ENCODE assay signal across 11 mouse cellular contexts in the genomic region with DNA sequence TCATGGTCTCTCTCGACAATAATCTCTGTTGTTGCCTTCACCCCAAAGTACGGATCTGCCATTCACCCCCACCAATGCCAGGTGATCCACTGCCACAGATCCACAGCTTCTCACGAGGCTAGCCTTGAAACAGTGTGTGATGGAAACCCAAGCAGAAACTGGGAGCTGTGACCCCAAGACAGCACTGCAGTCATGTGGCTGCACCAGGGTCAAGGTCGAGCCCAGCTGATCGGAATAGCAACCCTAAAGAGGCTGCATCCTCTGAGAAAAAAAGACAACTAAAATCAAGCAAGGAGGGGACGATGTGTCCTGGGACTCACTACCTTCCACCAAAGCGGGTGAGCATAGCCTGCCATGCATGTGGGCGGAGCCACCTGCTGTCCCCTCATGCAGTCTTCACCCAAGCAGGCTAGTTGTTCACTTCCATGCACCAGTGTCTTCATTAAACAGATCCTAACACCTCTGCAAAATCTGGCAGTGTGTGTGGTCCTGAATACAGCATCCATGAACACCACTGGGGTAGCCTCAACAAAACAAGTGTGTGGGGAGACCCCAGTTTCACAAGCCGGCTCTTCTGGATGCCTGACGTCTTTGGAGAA. TPM values are rescaled to one million over a fixed set of nuclear protein-coding genes. Genes with fewer than 3 reads are reported as not detected.
DNase-seq lines count a peak whose midpoint lies in the region; ATAC-seq and TF ChIP-seq lines count a peak whose summit lies in the region.
"Had no signal": no experiment of that assay in that cellular context is flagged by ENCODE, and none has a peak within 500 bp of the region (broad histone marks: within the 10 kb centered on the region; RNA-seq: fewer than 3 reads in every experiment).

No protein-coding gene starts in this region.

- no peaks in the 10 kb centered on the region for H3K36me3 ChIP-seq in heart, embryonic 12.5 days
- no peaks in the 10 kb centered on the region for H3K36me3 ChIP-seq in embryonic facial prominence, embryonic 10.5 days (replicated peaks)
- H3K36me3 ChIP-seq in limb, embryonic 10.5 days = no peaks in the 10 kb centered on the region

- no peak overlapping the region for H3K9ac ChIP-seq in heart, embryonic 12.5 days

- no peaks in the 10 kb centered on the region for H3K27me3 ChIP-seq in heart, embryonic 12.5 days (replicated peaks)
- no peaks in the 10 kb centered on the region for H3K27me3 ChIP-seq in embryonic facial prominence, embryonic 10.5 days (replicated peaks; ENCODE audit: low read depth, poor library complexity, severe bottlenecking)
- no peaks in the 10 kb centered on the region for H3K27me3 ChIP-seq in limb, embryonic 10.5 days (ENCODE audit: low read depth, poor library complexity, severe bottlenecking)

- DNase-seq in heart, adult 11 months = no peak
- no peak for DNase-seq in layer of hippocampus, adult 2 months (ENCODE audit: low spot score in 2 of 2)
- DNase-seq in layer of hippocampus, postnatal 10 days (ENCODE audit: low spot score in 2 of 2) = no peak
- DNase-seq in embryonic facial prominence, embryonic 10.5 days (ENCODE audit: low spot score) = no peak
- no peak for DNase-seq in limb, embryonic 10.5 days (ENCODE audit: low spot score)
- no peak for DNase-seq in gastrocnemius, postnatal 14 days
- DNase-seq in lung, postnatal 10 days = no peak
- DNase-seq: gastrocnemius, postnatal 10 days; lung, adult 2 months had no signal

- no peak overlapping the region for H3K4me3 ChIP-seq in heart, embryonic 12.5 days
- no peak overlapping the region for H3K4me3 ChIP-seq in layer of hippocampus, adult 2 months
- no peak overlapping the region for H3K4me3 ChIP-seq in embryonic facial prominence, embryonic 10.5 days
- no peak overlapping the region for H3K4me3 ChIP-seq in limb, embryonic 10.5 days

- no peak for TF ChIP-seq CTCF in layer of hippocampus, adult 2 months (conservative IDR thresholded peaks at IDR 0.05)

- intact Hi-C loops in gastrocnemius, postnatal 14 days (cut with DNase I; ENCODE audit: low total_unique reads) = no loop called here

- 80% methylated on average over 10 of the region's 10 CpGs for WGBS in heart, embryonic 12.5 days
- whole genome bisulfite sequencing in embryonic facial prominence, embryonic 10.5 days = 75% methylated on average over 10 of the region's 10 CpGs
- WGBS in limb, embryonic 10.5 days = 84% methylated on average over 10 of the region's 10 CpGs

- no peaks in the 10 kb centered on the region for H3K9me3 ChIP-seq in heart, embryonic 12.5 days (replicated peaks)
- no peaks in the 10 kb centered on the region for H3K9me3 ChIP-seq in embryonic facial prominence, embryonic 10.5 days
- no peaks in the 10 kb centered on the region for H3K9me3 ChIP-seq in limb, embryonic 10.5 days (replicated peaks)

- peak overlapping the region; percentile 30; the same call in 1 of the 2 replicates for H3K27ac ChIP-seq in heart, embryonic 12.5 days (ENCODE audit: poor library complexity, severe bottlenecking)
- peak overlapping the region; percentile 63; the same call in 1 of the 2 replicates for H3K27ac ChIP-seq in layer of hippocampus, adult 2 months
- peak overlapping the region; percentile 51 for H3K27ac ChIP-seq in embryonic facial prominence, embryonic 10.5 days (replicated peaks)
- H3K27ac ChIP-seq in limb, embryonic 10.5 days = peak overlapping the region; percentile 80

- ATAC-seq in heart, embryonic 12.5 days (ENCODE audit: insufficient number of reproducible peaks, low FRiP score) = no peak
- ATAC-seq: CD4-positive, CD25-positive, alpha-beta regulatory T cell, adult 4 months had no signal

- peaks cover 68% of the 10 kb centered on the region for H3K4me1 ChIP-seq in heart, embryonic 12.5 days (replicated peaks)
- peaks cover 62% of the 10 kb centered on the region for H3K4me1 ChIP-seq in embryonic facial prominence, embryonic 10.5 days
- H3K4me1 ChIP-seq in limb, embryonic 10.5 days = peaks cover 76% of the 10 kb centered on the region

- no peak overlapping the region for H3K4me2 ChIP-seq in heart, embryonic 12.5 days

RNA-seq across cellular contexts. Expression of a gene that starts 12.1 kb away (rescaled TPM):
- polyA plus RNA-seq in heart, embryonic 12.5 days (2016; fragmentation: Nextera tagmentation; extraction: Ambion mirVana) = 16.7 and 17.6 TPM in 2 replicates
- 10 to 100 TPM; 49.2 to 53.1 TPM for total RNA-seq in layer of hippocampus, adult 2 months (2021)
- 10 to 100 TPM; 39.5 to 42.5 TPM for total RNA-seq in layer of hippocampus, postnatal 10 days (2021)
- polyA plus RNA-seq in embryonic facial prominence, embryonic 10.5 days (2016; fragmentation: Nextera tagmentation; extraction: Ambion mirVana) = 20.2 and 23.4 TPM in 2 replicates
- 28.2 and 35.6 TPM in 2 replicates for polyA plus RNA-seq in limb, embryonic 10.5 days (2016; fragmentation: Nextera tagmentation; extraction: Ambion mirVana)
- 10 to 100 TPM; 10.9 to 12.1 TPM for total RNA-seq in gastrocnemius, postnatal 14 days (2021)

Comparison
In these comparisons a context has a peak if more than half of its experiments do, and no peak if none do; other contexts are left out.
1. H3K27ac ChIP-seq: peak in every context shown above with its lines; median percentile 80 in limb, embryonic 10.5 days; 63 in layer of hippocampus, adult 2 months; 51 in embryonic facial prominence, embryonic 10.5 days; 30 in heart, embryonic 12.5 days.